Mouse (Mus musculus): ENCODE measurements around the gene Cbx2. TPM values are rescaled to one million over a fixed set of nuclear protein-coding genes. Genes with fewer than 3 reads are reported as not detected.

Cbx2 gene
- polyA plus RNA-seq, 1 experiment from 2014 or later, result 27.0 TPM

- Histone ChIP-seq H3K27me3 (replicated peaks) (peaks cover 69% of the 10 kb centered on the region), H3K4me1 (replicated peaks) (peaks cover 69% of the 10 kb centered on the region), H3K36me3 (0 out of 2 replicates have a peak, but pooled peaks cover 8% of the 10 kb centered on the region), H3K9ac (no peak overlapping the region), H3K9me3 (no peaks in the 10 kb centered on the region), H3K4me2 (replicated peaks) (0 out of 2 replicates have a peak overlapping the region, but pooled peaks have one; percentile 4), H3K4me3 (replicated peaks) (no peak overlapping the region), H3K27ac (no peak overlapping the region)
- WGBS, result 70% methylated on average over 22 of the region's 22 CpGs
- ATAC-seq, result no peak
Observed at GRCm38 (mm10) chr11:119038744-119039484, 16.2 kb downstream of the Cbx2 start.

DNA sequence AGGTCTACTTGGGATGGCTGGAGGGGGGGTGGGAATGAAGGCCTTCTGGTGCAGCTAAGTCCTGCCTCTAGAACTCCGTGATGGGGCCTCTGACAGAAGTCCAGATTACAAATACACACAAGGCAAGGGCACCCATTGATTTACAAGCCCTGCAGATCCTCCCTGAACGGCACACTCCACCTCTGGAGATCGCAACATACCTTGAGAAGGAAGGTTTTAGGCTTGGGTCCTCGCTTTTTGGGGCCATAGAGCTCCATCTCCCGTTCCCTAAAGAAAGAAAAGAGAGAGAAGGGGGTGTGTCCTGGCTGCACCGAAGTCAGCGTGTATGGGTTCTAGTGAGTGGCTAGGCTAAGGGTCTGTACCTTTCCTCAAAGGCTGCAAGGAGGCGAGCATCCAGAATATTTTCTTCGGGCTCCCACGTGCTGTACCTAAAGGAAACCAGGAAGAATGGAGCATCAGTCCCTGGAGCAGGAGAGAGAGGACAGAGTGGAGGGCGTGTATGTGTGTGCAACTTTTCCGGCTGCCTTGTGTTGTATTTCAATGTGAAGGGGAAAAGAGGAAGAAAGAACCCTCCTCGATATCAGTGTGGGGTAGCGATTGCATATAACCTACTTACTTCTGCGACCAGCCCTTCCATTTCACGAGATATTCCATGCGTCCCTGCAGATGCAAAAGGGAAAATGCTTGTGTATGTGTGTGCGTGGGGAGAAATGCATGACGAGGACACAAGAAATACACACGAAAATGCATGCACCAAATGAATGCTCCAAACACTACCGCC, 17.2 kb downstream of the Cbx2 start:
- H3K4me1 ChIP-seq (replicated peaks), result peaks cover 71% of the 10 kb centered on the region
- H3K9me3 ChIP-seq, result no peaks in the 10 kb centered on the region
- H3K9ac ChIP-seq, result peak overlapping the region; percentile 82
- H3K4me3 ChIP-seq (replicated peaks), result peak overlapping the region; percentile 69
- WGBS, result 15% methylated on average over 21 of the region's 21 CpGs
- no peak for ATAC-seq
- H3K27me3 ChIP-seq (replicated peaks), result peaks cover 72% of the 10 kb centered on the region
- H3K4me2 ChIP-seq (replicated peaks), result peak overlapping the region; percentile 97
- no peak overlapping the region for H3K27ac ChIP-seq
- H3K36me3 ChIP-seq, result 0 out of 2 replicates have a peak, but pooled peaks cover 8% of the 10 kb centered on the region

GRCm38 (mm10) chr11:119040600-119041324, 18.0 kb downstream of the Cbx2 start, which contains the start of gene Cbx8:
Gene Cbx8, minus strand, starts transcription at chr11:119040969.
- peak; percentile 96 for ATAC-seq
- under 1% methylated on average over 63 of the region's 63 CpGs for WGBS
- Histone ChIP-seq H3K4me1 (replicated peaks) (peaks cover 70% of the 10 kb centered on the region), H3K4me2 (replicated peaks) (peak within 1 kb of the TSS; percentile 97), H3K27me3 (replicated peaks) (peaks cover 71% of the 10 kb centered on the region), H3K36me3 (0 out of 2 replicates have a peak, but pooled peaks cover 8% of the 10 kb centered on the region), H3K9ac (peak within 1 kb of the TSS; percentile 82), H3K9me3 (no peaks in the 10 kb centered on the region), H3K27ac (peak within 1 kb of the TSS; percentile 77), H3K4me3 (replicated peaks) (peak within 1 kb of the TSS; percentile 69)

GRCm38 (mm10) chr11:119041325-119041716, 18.6 kb downstream of the Cbx2 start:
- WGBS, result under 1% methylated on average over 31 of the region's 31 CpGs
- Histone ChIP-seq H3K4me2 (replicated peaks) (peak overlapping the region; percentile 97), H3K27me3 (replicated peaks) (peaks cover 71% of the 10 kb centered on the region), H3K4me1 (replicated peaks) (peaks cover 68% of the 10 kb centered on the region), H3K36me3 (0 out of 2 replicates have a peak, but pooled peaks cover 8% of the 10 kb centered on the region), H3K4me3 (replicated peaks) (peak overlapping the region; percentile 58), H3K9ac (peak overlapping the region; percentile 63), H3K9me3 (no peaks in the 10 kb centered on the region), H3K27ac (no peak overlapping the region)
- ATAC-seq, result peak; percentile 56

- 1% methylated on average over 30 of the region's 31 CpGs for WGBS
Observed at GRCm38 (mm10) chr11:119041750-119042465, 19.1 kb downstream of the Cbx2 start.

DNA sequence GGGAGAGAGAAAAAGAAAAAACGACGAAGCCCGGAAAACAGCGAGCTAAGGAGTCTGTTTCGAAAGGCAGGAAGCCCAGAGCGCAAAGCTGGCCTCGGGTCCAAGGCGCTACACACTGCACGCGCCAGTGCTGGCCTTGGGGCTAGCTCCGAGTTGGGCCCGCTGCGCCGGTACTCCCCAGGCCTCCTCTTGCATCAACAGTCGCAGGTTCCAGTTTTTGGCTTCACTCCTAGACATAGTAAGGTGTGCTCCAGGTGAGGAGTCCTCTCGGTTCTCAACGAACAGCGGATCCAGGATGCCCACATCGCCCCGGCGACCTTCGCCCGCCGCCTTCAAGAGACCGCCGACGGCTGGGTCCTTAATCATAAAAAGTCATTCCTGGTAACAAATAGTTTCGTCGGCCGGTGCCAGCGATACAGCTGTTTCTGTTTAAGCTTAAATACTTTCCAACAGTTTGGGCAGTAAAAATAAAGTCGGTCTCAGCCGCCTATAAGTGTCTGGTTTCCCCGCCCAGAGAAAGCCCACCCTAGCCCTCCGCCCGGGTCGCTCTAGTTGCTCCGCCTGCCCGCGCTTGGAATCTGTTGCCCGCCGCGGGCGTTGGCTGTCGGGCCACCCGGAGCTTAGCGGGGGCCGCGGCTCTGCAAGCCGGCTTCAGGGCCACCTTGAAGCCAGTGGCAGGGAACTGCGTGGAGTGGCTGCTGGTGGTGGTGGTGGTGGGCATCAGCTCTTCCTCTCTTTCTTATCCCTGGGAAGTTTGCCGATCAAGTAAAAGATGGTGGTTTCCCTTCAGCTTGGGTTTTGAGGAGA, 19.9 kb downstream of the Cbx2 start:
- Histone ChIP-seq H3K9me3 (no peaks in the 10 kb centered on the region), H3K4me3 (replicated peaks) (peak overlapping the region; percentile 58), H3K36me3 (0 out of 2 replicates have a peak, but pooled peaks cover 8% of the 10 kb centered on the region), H3K4me2 (replicated peaks) (peak overlapping the region; percentile 97), H3K27me3 (replicated peaks) (peaks cover 74% of the 10 kb centered on the region), H3K27ac (no peak overlapping the region), H3K9ac (no peak overlapping the region), H3K4me1 (replicated peaks) (peaks cover 70% of the 10 kb centered on the region)
- WGBS, result 1% methylated on average over 52 of the region's 52 CpGs
- no peak for ATAC-seq

More at GRCm38 (mm10) chr11:119041750-119042465, 19.1 kb downstream of the Cbx2 start:
- H3K36me3 ChIP-seq, result 0 out of 2 replicates have a peak, but pooled peaks cover 8% of the 10 kb centered on the region
- peaks cover 75% of the 10 kb centered on the region for H3K27me3 ChIP-seq (replicated peaks)
- H3K4me1 ChIP-seq (replicated peaks), result peaks cover 70% of the 10 kb centered on the region
- H3K4me2 ChIP-seq (replicated peaks), result peak overlapping the region; percentile 97
- H3K27ac ChIP-seq, result no peak overlapping the region
- no peak for ATAC-seq
- H3K9ac ChIP-seq, result peak overlapping the region; percentile 63; the same call in 1 of the 2 replicates
- H3K9me3 ChIP-seq, result no peaks in the 10 kb centered on the region
- H3K4me3 ChIP-seq (replicated peaks), result peak overlapping the region; percentile 58

GRCm38 (mm10) chr11:119043273-119043540, 20.4 kb downstream of the Cbx2 start:
- H3K27me3 ChIP-seq (replicated peaks), result peaks cover 75% of the 10 kb centered on the region
- H3K36me3 ChIP-seq, result 0 out of 2 replicates have a peak, but pooled peaks cover 8% of the 10 kb centered on the region
- no peaks in the 10 kb centered on the region for H3K9me3 ChIP-seq
- H3K4me1 ChIP-seq (replicated peaks), result peaks cover 71% of the 10 kb centered on the region
- ATAC-seq, result no peak
- no peak overlapping the region for H3K4me3 ChIP-seq (replicated peaks)
- no peak overlapping the region for H3K27ac ChIP-seq
- no peak overlapping the region for H3K9ac ChIP-seq
- H3K4me2 ChIP-seq (replicated peaks), result no peak overlapping the region
- WGBS, result 10% methylated on average over 4 of the region's 4 CpGs

DNA sequence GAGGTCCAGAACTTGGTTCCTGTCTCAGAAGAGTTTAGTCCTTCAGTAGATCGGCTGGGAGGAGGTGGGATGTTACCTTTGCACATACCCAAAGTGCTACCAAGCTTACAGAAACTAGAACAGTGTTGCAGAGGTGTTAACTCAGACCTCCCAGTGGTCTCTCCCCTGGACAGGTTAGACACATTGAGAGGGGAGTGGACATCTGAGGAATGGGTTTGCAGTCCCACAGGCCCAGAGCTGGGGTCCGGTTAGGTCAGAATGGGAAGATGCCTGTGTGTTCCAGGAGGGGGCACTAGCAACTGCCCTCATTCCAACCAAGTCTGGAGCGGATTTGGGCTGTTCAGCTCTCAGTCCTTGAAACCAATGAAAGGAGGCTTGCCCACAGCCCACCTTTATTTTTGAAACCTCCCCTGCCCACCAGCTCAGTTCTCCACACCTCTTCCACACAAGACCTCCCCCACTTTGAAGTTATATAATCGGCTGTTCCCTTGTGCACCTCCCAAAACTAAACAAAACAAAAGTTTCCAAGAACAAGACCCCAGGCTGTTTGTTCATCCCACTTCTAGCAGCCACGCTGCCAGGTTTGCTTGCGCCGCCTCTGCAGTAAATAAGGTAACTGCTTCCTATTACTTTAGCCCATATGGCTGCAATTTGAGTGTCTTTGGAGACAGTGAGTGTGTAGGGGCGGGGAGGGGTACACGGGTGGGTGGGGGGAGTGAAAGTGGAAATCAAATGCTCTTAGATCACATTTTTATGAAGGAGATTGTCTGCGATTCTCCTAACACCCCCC, 21.2 kb downstream of the Cbx2 start:
- no peak for ATAC-seq
- no peak overlapping the region; the same call in 1 of the 2 replicates for H3K4me2 ChIP-seq (replicated peaks)
- no peak overlapping the region for H3K27ac ChIP-seq
- WGBS, result 8% methylated on average over 9 of the region's 10 CpGs
- 0 out of 2 replicates have a peak, but pooled peaks cover 2% of the 10 kb centered on the region for H3K36me3 ChIP-seq
- peaks cover 66% of the 10 kb centered on the region for H3K4me1 ChIP-seq (replicated peaks)
- H3K9me3 ChIP-seq, result no peaks in the 10 kb centered on the region
- no peak overlapping the region for H3K9ac ChIP-seq
- no peak overlapping the region for H3K4me3 ChIP-seq (replicated peaks)
- peaks cover 75% of the 10 kb centered on the region for H3K27me3 ChIP-seq (replicated peaks)

DNA sequence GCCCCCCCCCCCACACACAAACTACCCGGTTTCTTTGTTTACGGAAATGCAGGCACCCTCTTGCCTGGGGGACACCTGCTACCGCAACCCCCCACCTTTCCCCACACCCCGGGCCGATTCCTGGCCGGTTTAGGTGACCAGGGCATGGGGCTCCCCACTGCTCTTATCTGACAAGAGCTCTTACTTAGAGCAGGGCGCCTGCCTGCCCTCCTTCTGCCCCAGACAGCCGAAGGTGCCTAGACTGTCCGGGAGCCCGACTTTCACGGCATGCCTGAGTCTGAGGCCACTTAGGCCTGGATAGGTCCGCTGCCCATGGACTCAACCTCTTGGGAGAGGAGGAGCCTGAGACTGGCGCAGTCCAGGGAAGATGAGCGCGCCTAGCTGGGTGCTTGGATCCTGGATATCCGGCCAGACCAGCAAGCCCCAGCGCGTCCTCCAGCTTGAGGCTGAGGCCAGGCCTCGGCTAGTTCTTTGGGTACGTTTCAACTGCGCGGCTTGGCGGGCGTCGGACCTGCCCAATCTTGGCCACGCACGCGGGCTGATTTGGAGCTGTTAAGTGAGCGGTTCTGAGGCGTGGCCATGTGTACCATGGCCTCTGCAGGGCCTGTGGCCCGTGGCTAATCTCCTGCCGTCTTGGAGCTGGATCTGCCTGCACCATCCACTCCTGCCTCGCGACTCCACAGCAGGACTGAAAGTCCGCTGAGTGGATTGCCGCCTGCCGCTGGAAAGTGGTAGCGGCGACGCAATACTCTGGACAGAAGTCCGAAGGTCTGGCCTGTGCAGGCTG, 22.0 kb downstream of the Cbx2 start:
- Histone ChIP-seq H3K27me3 (replicated peaks) (peaks cover 78% of the 10 kb centered on the region), H3K9ac (no peak overlapping the region), H3K27ac (no peak overlapping the region), H3K36me3 (no peaks in the 10 kb centered on the region), H3K4me3 (replicated peaks) (no peak overlapping the region), H3K4me2 (replicated peaks) (peak overlapping the region; percentile 34), H3K4me1 (replicated peaks) (peaks cover 60% of the 10 kb centered on the region), H3K9me3 (no peaks in the 10 kb centered on the region)
- ATAC-seq, result no peak
- 3% methylated on average over 41 of the region's 41 CpGs for WGBS
